In the genomic region with DNA sequence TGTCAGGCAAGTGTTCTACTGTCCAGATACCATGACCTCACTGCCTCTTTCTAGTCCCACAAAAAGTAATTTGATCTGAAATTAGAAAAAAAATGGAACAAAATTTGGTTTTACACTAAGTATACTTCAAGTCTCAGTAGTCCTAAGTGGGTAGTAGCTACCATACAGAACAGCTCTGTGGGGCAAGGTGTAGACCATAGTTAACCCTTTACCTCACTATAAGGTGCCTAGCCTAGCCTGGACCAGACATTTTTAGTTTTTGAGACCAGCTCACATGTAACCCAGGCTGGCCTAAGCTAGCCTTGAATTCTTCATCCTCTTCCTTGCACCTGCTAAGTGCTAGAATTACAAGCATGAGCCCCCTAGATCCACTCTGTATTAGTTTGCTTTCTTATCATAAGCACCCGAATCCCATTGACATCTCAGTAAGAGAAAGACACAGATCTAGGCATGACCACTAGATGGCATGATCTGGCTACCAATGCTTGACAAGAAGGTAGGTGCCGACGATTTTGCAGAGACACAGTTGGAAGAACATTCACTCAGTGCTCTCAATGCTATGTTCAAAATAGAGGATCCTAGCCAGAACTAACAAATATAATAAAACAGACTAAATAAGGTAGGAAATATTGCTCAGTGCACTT, we compare ENCODE assay signal across 9 mouse cellular contexts. TPM values are rescaled to one million over a fixed set of nuclear protein-coding genes. Genes with fewer than 3 reads are reported as not detected.
DNase-seq lines count a peak whose midpoint lies in the region; ATAC-seq lines count a peak whose summit lies in the region.
"Had no signal": no experiment of that assay in that cellular context is flagged by ENCODE, and none has a peak within 500 bp of the region (broad histone marks: within the 10 kb centered on the region; RNA-seq: fewer than 3 reads in every experiment).

No protein-coding gene starts in this region.

- peak; percentile 38; the same call in 1 of the 2 replicates for ATAC-seq in liver, embryonic 12.5 days

- no peaks in the 10 kb centered on the region for H3K36me3 ChIP-seq in liver, embryonic 12.5 days
- H3K36me3 ChIP-seq: midbrain, embryonic 12.5 days had no signal

- no peak overlapping the region for H3K27ac ChIP-seq in liver, embryonic 12.5 days
- H3K27ac ChIP-seq: midbrain, embryonic 12.5 days had no signal

- no peaks in the 10 kb centered on the region for H3K9me3 ChIP-seq in liver, embryonic 12.5 days (replicated peaks)
- H3K9me3 ChIP-seq: midbrain, embryonic 12.5 days had no signal

- H3K9ac ChIP-seq in liver, embryonic 12.5 days = no peak overlapping the region
- H3K9ac ChIP-seq: midbrain, embryonic 12.5 days had no signal

- peaks cover 11% of the 10 kb centered on the region for H3K4me1 ChIP-seq in liver, embryonic 12.5 days

- WGBS in liver, embryonic 12.5 days (ENCODE audit: insufficient replicate concordance) = 1% methylated on average over 3 of the region's 3 CpGs

- peak; percentile 78 for DNase-seq in left cerebral cortex, adult 11 months (ENCODE audit: low spot score)
- no peak for DNase-seq in left cerebral cortex, adult 8-10 months (ENCODE audit: low spot score in 2 of 2)
- DNase-seq in cerebellum, adult 8-10 months = peak; percentile 72
- peak; percentile 83 to 86 for DNase-seq in heart, adult 18-20 months
- peak; percentile 91 for DNase-seq in kidney, adult 9 months
- DNase-seq in natural killer cell, adult 2 months (ENCODE audit: low spot score in 2 of 2) = peak; percentile 53 to 69
- DNase-seq in thymus, postnatal 25 days = peak; percentile 65

- H3K27me3 ChIP-seq in liver, embryonic 12.5 days (replicated peaks) = no peaks in the 10 kb centered on the region
- H3K27me3 ChIP-seq: midbrain, embryonic 12.5 days had no signal

- H3K4me2 ChIP-seq in liver, embryonic 12.5 days = no peak overlapping the region
- H3K4me2 ChIP-seq: midbrain, embryonic 12.5 days had no signal

- no peak overlapping the region for H3K4me3 ChIP-seq in liver, embryonic 12.5 days
- H3K4me3 ChIP-seq: midbrain, embryonic 12.5 days had no signal

RNA-seq across cellular contexts. Expression of gene Tmbim1, which starts 7.7 kb away (rescaled TPM):
- total RNA-seq in left cerebral cortex, adult 8-10 months (2022) = 10 to 100 TPM; 28.2 to 32.3 (median 31.4) TPM
- 10 to 100 TPM; 40.2 to 46.3 TPM for total RNA-seq in heart, adult 18-20 months (2021)
- polyA plus RNA-seq in liver, embryonic 12.5 days (2016; fragmentation: Nextera tagmentation; extraction: Ambion mirVana) = 17.5 and 18.6 TPM in 2 replicates

RNA-seq across cellular contexts. Expression of gene Pnkd, which starts 28.4 kb away (rescaled TPM):
- total RNA-seq in left cerebral cortex, adult 8-10 months (2022) = 100 to 1,000 TPM; 162 to 185 (median 173) TPM
- total RNA-seq in heart, adult 18-20 months (2021) = 100 to 1,000 TPM; 138 to 151 TPM
- polyA plus RNA-seq in liver, embryonic 12.5 days (2016; fragmentation: Nextera tagmentation; extraction: Ambion mirVana) = 45.7 and 48.7 TPM in 2 replicates

RNA-seq across cellular contexts. Expression of gene Aamp, which starts 28.6 kb away (rescaled TPM):
- 100 to 1,000 TPM; 138 to 159 (median 148) TPM for total RNA-seq in left cerebral cortex, adult 8-10 months (2022)
- total RNA-seq in heart, adult 18-20 months (2021) = 100 to 1,000 TPM in 1 of 2 experiments, 10 to 100 TPM in 1; 99.8 to 102 TPM
- polyA plus RNA-seq in liver, embryonic 12.5 days (2016; fragmentation: Nextera tagmentation; extraction: Ambion mirVana) = 119 and 120 TPM in 2 replicates

RNA-seq across cellular contexts. Expression of gene Gpbar1, which starts 34.8 kb away (rescaled TPM):
- not detected for total RNA-seq in left cerebral cortex, adult 8-10 months (2022)
- total RNA-seq in heart, adult 18-20 months (2021) = not detected
- 1.2 and 1.5 TPM in 2 replicates for polyA plus RNA-seq in liver, embryonic 12.5 days (2016; fragmentation: Nextera tagmentation; extraction: Ambion mirVana)
- polyA plus RNA-seq: midbrain, embryonic 12.5 days had no signal

RNA-seq across cellular contexts. Expression of gene Catip, which starts 48.7 kb away (rescaled TPM):
- total RNA-seq in left cerebral cortex, adult 8-10 months (2022) = 1 to 10 TPM; 1.4 to 2.5 (median 1.8) TPM
- under 1 TPM in 1 of 2 experiments, not detected in 1; 0.44 TPM for total RNA-seq in heart, adult 18-20 months (2021)
- 0.11 and 0.14 TPM in 2 replicates for polyA plus RNA-seq in liver, embryonic 12.5 days (2016; fragmentation: Nextera tagmentation; extraction: Ambion mirVana)

Comparison
In these comparisons a context has a peak if more than half of its experiments do, and no peak if none do; other contexts are left out.
1. DNase-seq: peak in left cerebral cortex, adult 11 months (single experiment), cerebellum, adult 8-10 months (single experiment), heart, adult 18-20 months (2 of 2), kidney, adult 9 months (single experiment), natural killer cell, adult 2 months (2 of 2) and thymus, postnatal 25 days (single experiment); none in left cerebral cortex, adult 8-10 months (0 of 2).